10 mouse cellular contexts compared by ENCODE assay signal in genomic region chr10:87094249-87094648, GRCm38 (mm10). TPM values are rescaled to one million over a fixed set of nuclear protein-coding genes. Genes with fewer than 3 reads are reported as not detected.
DNase-seq lines count a peak whose midpoint lies in the region; ATAC-seq and TF ChIP-seq lines count a peak whose summit lies in the region.
"Had no signal": no experiment of that assay in that cellular context is flagged by ENCODE, and none has a peak within 500 bp of the region (broad histone marks: within the 10 kb centered on the region; RNA-seq: fewer than 3 reads in every experiment).

No protein-coding gene starts in this region.

- peak; percentile 8 to 9 for DNase-seq in cerebellum, adult 18-20 months
- DNase-seq in liver, postnatal 0 days, result peak; percentile 23
- DNase-seq in liver, embryonic 11.5 days (ENCODE audit: low spot score), result no peak
- DNase-seq in brain, embryonic 14.5 days (ENCODE audit: low read depth), result peak; percentile 69
- DNase-seq in kidney, postnatal 36 days, result peak; percentile 1 to 42
- peak; percentile 20 for DNase-seq in right cerebral cortex, postnatal 4 days
- DNase-seq in gastrocnemius, postnatal 14 days, result no peak

- no peak for TF ChIP-seq POLR2A in brain, embryonic 14.5 days (IDR thresholded peaks at IDR 0.05; ENCODE audit: borderline replicate concordance, extremely low read depth, insufficient read depth, insufficient read length, poor library complexity, severe bottlenecking)

- no peak overlapping the region for H3K9ac ChIP-seq in liver, postnatal 0 days (replicated peaks)
- H3K9ac ChIP-seq in liver, embryonic 11.5 days (ENCODE audit: low read depth, low read length), result no peak overlapping the region
- H3K9ac ChIP-seq: limb, embryonic 15.5 days had no signal

- no peak overlapping the region for H3K4me2 ChIP-seq in liver, postnatal 0 days (ENCODE audit: low read depth, low read length)
- H3K4me2 ChIP-seq in liver, embryonic 11.5 days, result no peak overlapping the region
- H3K4me2 ChIP-seq: limb, embryonic 15.5 days had no signal

- no peaks in the 10 kb centered on the region for H3K4me1 ChIP-seq in liver, postnatal 0 days (ENCODE audit: insufficient read depth)
- H3K4me1 ChIP-seq in liver, embryonic 11.5 days (replicated peaks; ENCODE audit: control insufficient read depth, insufficient read depth, low read length), result no peaks in the 10 kb centered on the region
- H3K4me1 ChIP-seq: limb, embryonic 15.5 days had no signal

- no peak overlapping the region for H3K4me3 ChIP-seq in liver, postnatal 0 days (ENCODE audit: low read depth, low read length)
- no peak overlapping the region for H3K4me3 ChIP-seq in liver, embryonic 11.5 days (ENCODE audit: low read depth, low read length)
- H3K4me3 ChIP-seq: erythroblast, embryonic 14.5 days; limb, embryonic 15.5 days had no signal

- no peak for ATAC-seq in cerebellum, adult (ENCODE audit: insufficient number of reproducible peaks, low FRiP score, low TSS enrichment)
- ATAC-seq in liver, postnatal 0 days, result no peak
- no peak for ATAC-seq in liver, embryonic 11.5 days (replicated peaks; ENCODE audit: low FRiP score)

- H3K27me3 ChIP-seq in liver, postnatal 0 days (ENCODE audit: insufficient read depth, low read length), result no peaks in the 10 kb centered on the region
- no peaks in the 10 kb centered on the region for H3K27me3 ChIP-seq in liver, embryonic 11.5 days (replicated peaks; ENCODE audit: control insufficient read depth, insufficient read depth, low read length)
- H3K27me3 ChIP-seq: limb, embryonic 15.5 days had no signal

- intact Hi-C loops in gastrocnemius, postnatal 14 days (cut with DNase I; ENCODE audit: low total_unique reads), result no loop called here

- no peaks in the 10 kb centered on the region for H3K9me3 ChIP-seq in liver, postnatal 0 days (ENCODE audit: low read length)
- no peaks in the 10 kb centered on the region for H3K9me3 ChIP-seq in liver, embryonic 11.5 days (ENCODE audit: control insufficient read depth, low read length)
- H3K9me3 ChIP-seq: limb, embryonic 15.5 days had no signal

- no peaks in the 10 kb centered on the region for H3K36me3 ChIP-seq in liver, postnatal 0 days (replicated peaks; ENCODE audit: insufficient read depth, low read length)
- H3K36me3 ChIP-seq in liver, embryonic 11.5 days (ENCODE audit: control insufficient read depth, insufficient read depth, low read length), result no peaks in the 10 kb centered on the region
- H3K36me3 ChIP-seq: limb, embryonic 15.5 days had no signal

- TF ChIP-seq CTCF in liver, postnatal 0 days (IDR thresholded peaks at IDR 0.05; ENCODE audit: low read depth), result peak; percentile 55
- peak; percentile 51; the same call in 1 of the 2 replicates for TF ChIP-seq CTCF in brain, embryonic 14.5 days (IDR thresholded peaks at IDR 0.05; ENCODE audit: borderline replicate concordance, extremely low read depth, insufficient read depth, insufficient read length)

- no peak for TF ChIP-seq EP300 in liver, postnatal 0 days (IDR thresholded peaks at IDR 0.05; ENCODE audit: low read depth)

- no peak overlapping the region for H3K27ac ChIP-seq in liver, postnatal 0 days (ENCODE audit: low read depth)
- no peak overlapping the region for H3K27ac ChIP-seq in liver, embryonic 11.5 days (ENCODE audit: low read depth, low read length)
- H3K27ac ChIP-seq: limb, embryonic 15.5 days had no signal

RNA-seq across cellular contexts. Expression of gene 1700113H08Rik, which starts 36.4 kb away (rescaled TPM):
- not detected in 2 replicates for polyA plus RNA-seq in liver, postnatal 0 days (2015; fragmentation: Nextera tagmentation; extraction: Ambion mirVana)
- not detected in 2 replicates for polyA plus RNA-seq in liver, embryonic 11.5 days (2014; fragmentation: Nextera tagmentation; extraction: Ambion mirVana)
- 0.19 and 0.29 TPM in 2 replicates for polyA plus RNA-seq in brain, embryonic 14.5 days (2012; rRNA removed)
- under 1 TPM in 1 of 2 experiments, not detected in 1; 0.55 TPM for total RNA-seq in gastrocnemius, postnatal 14 days (2021)
- polyA plus RNA-seq: erythroblast, embryonic 14.5 days; limb, embryonic 15.5 days had no signal

Comparison
In these comparisons a context has a peak if more than half of its experiments do, and no peak if none do; other contexts are left out.
1. DNase-seq: peak in cerebellum, adult 18-20 months (2 of 2), liver, postnatal 0 days (single experiment), brain, embryonic 14.5 days (single experiment), kidney, postnatal 36 days (2 of 2) and right cerebral cortex, postnatal 4 days (single experiment); none in liver, embryonic 11.5 days (single experiment) and gastrocnemius, postnatal 14 days (single experiment).